14 mouse cellular contexts compared by ENCODE assay signal in genomic region chr15:63194492-63194797, GRCm38 (mm10).
"Had no signal": no experiment of that assay in that cellular context is flagged by ENCODE, and none has a peak within 500 bp of the region (broad histone marks: within the 10 kb centered on the region; RNA-seq: fewer than 3 reads in every experiment).

No protein-coding gene starts in this region.

- ATAC-seq: hindbrain, postnatal 0 days; inflammation-experienced regulatory T-cells, adult 6 months; liver, embryonic 12.5 days had no signal

- DNase-seq: layer of hippocampus, postnatal 36 days; liver; lung, adult 18-20 months; thymus, adult 18-20 months; thymus, postnatal 36 days had no signal

- H3K9ac ChIP-seq: limb, embryonic 13.5 days; liver, embryonic 12.5 days; liver, embryonic 15.5 days; lung, embryonic 15.5 days had no signal

- H3K4me2 ChIP-seq: limb, embryonic 13.5 days; liver, embryonic 12.5 days; liver, embryonic 15.5 days; lung, embryonic 15.5 days had no signal

- H3K4me3 ChIP-seq: left cerebral cortex, adult 2 months; limb, embryonic 13.5 days; liver, embryonic 12.5 days; liver, embryonic 15.5 days; lung, embryonic 15.5 days; megakaryocyte, embryonic 14.5 days; midbrain, embryonic 10.5 days had no signal

- H3K27me3 ChIP-seq: limb, embryonic 13.5 days; liver, embryonic 12.5 days; liver, embryonic 15.5 days; lung, embryonic 15.5 days; megakaryocyte, embryonic 14.5 days had no signal

- H3K4me1 ChIP-seq: liver, embryonic 12.5 days; liver, embryonic 15.5 days had no signal

- H3K27ac ChIP-seq: hindbrain, postnatal 0 days; left cerebral cortex, adult 2 months; limb, embryonic 13.5 days; liver, embryonic 12.5 days; liver, embryonic 15.5 days; lung, embryonic 15.5 days; midbrain, embryonic 10.5 days had no signal

- H3K9me3 ChIP-seq: limb, embryonic 13.5 days; liver, embryonic 12.5 days; liver, embryonic 15.5 days; lung, embryonic 15.5 days; midbrain, embryonic 10.5 days had no signal

- H3K36me3 ChIP-seq: limb, embryonic 13.5 days; liver, embryonic 12.5 days; liver, embryonic 15.5 days; lung, embryonic 15.5 days; midbrain, embryonic 10.5 days had no signal
